Mouse (Mus musculus) adrenal gland, postnatal 14 days (tissue): ENCODE results near the gene Nfe2l1. TPM values are rescaled to one million over a fixed set of nuclear protein-coding genes. Genes with fewer than 3 reads are reported as not detected.
"Not testable (repeated sequence)": the region's sequence is repeated elsewhere in the genome, so short reads cannot be mapped to it uniquely, and the experiment has no call there.

Source experiments
- DNase-seq: peaks from one replicate; pipeline ENCODE4 v3.0.0; 2021; ENCODE audit warnings: mixed read lengths
- long read RNA-seq, 2 experiments: library from polyadenylated mRNA; stranded (forward); transcript quantifications; one replicate each; pipeline ENCODE4 v2.0.0; 2021
- total RNA-seq: library from RNA; stranded (reverse); gene quantifications from 2 replicates; pipeline ENCODE4 v1.2.3, GENCODE M21; 2021

Gene Nfe2l1
- 362 and 371 TPM in 2 replicates for total RNA-seq
- long read RNA-seq, experiment 1, full-length matches to known transcripts, result 154 of 282 reads
- long read RNA-seq, experiment 1, partial matches to known transcripts, result 21 of 282 reads
- long read RNA-seq, experiment 1, other reads (novel, unspliced or antisense), result 107 of 282 reads
- long read RNA-seq, experiment 2, full-length matches to known transcripts, result 142 of 245 reads
- long read RNA-seq, experiment 2, partial matches to known transcripts, result 12 of 245 reads
- long read RNA-seq, experiment 2, other reads (novel, unspliced or antisense), result 91 of 245 reads

DNA sequence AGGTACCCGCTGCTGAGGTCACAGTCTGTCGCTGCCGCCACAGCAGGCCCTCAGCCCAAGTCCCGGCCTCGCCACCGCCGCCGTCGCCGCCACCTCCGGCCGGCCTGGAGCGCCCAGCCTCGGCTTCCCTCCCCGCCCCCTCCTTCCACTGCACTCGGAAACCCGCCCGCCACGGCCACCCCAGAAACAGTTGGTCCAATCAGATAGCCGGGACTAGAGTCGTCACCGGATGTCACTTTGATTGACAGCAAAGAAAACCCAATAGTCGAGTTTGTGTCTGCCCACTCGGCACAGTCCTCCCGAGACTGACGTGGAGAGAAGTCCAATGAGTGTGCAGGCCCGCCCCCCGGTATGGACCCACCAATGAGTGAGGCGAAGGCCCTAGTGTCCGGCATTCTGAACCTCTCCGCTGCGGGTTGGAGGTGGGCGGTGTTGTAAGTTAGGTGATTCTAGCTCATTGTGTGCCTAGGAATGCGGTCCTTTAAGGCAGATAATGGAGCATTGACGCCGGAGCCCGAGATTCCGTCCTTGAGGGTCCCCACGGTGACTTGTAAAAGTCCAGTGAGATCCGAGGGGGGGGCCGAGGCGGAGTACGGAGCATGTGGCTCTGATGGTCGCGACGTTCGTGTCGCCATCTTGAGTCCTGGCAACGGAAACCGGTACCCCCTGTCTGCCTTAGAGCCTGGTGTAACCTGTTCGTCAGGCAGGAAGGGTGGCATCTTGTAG is at the start of gene Nfe2l1:
Gene Nfe2l1 (minus strand): TSS at position 156 of the 726 bp plus-strand sequence.
- peak; percentile 99 for DNase-seq

- DNase-seq, result no peak
Observed at GRCm38 (mm10) chr11:96879359-96879758, 49.6 kb upstream of the Nfe2l1 start.

DNA sequence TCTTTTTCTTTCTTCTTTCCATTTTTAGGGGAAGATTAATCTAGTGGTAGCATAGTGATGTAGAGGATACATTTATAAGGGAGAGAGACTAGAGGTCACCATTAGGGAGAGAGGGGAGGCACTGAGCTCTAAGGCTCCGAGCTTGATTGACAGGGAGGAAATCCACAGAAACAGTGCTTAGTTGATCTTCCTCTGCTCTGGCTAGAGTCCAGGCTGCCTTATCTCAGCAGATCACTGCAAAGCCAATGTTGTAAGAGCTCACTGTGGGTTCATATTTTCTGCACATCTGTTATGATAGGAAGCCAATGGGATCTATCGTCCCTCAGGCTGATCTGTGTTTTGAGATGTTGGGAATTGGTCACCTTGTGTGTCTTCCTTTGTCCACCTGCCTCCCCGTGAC is 48.9 kb upstream of the Nfe2l1 start:
- no peak for DNase-seq

DNA sequence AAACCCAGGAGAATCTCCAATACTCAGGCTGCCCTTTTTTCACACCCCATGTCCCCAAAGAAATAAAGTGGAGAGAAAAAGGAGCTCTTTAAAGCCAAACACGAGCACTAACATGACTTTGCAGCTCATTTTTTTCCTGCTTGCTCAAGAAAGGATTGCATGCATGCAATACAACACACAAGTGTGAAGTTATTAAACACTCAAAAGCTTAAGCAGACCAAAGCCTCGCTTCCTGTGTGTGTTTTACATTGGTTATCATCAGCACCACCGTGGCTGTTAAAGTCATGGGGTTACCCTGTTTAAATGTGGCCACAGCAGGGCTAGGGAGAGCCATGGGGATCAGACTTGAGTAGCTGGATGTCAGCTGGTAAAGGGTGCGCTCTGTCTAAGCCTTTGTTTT is 47.3 kb upstream of the Nfe2l1 start:
- DNase-seq, result no peak

GRCm38 (mm10) chr11:96876300-96877040 is 46.7 kb upstream of the Nfe2l1 start:
- DNase-seq, result no peak

GRCm38 (mm10) chr11:96875745-96876144 is 46.0 kb upstream of the Nfe2l1 start:
- DNase-seq, result peak; percentile 86

GRCm38 (mm10) chr11:96875270-96875669 is 45.5 kb upstream of the Nfe2l1 start:
- no peak for DNase-seq

DNA sequence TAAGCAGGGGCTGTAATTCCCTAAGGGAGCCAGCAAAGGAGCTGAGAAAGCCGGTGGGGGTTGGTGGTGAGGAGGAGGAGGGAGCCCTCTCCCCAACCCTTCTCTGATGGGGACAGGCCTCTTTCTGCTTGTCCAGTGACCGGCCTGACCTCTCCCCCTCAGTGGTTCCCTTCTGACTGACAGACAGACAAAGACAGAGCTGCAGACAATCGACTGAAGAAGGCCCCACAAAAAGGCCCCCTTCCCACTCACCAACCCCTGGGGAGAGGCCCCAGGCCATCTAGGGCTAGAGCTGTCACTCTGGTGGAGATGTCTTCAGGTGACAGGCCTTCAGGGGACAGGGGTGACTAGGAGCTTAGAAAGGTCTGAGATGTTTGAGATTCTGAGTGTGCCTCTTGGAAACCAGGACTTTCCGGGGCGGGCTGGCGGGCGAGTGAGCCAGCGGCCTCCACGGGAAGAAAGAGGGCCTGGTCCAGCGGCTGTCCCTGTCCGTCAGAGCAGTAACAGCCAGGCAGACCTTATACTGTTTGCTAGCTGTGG is 43.9 kb upstream of the Nfe2l1 start:
- no peak for DNase-seq

DNA sequence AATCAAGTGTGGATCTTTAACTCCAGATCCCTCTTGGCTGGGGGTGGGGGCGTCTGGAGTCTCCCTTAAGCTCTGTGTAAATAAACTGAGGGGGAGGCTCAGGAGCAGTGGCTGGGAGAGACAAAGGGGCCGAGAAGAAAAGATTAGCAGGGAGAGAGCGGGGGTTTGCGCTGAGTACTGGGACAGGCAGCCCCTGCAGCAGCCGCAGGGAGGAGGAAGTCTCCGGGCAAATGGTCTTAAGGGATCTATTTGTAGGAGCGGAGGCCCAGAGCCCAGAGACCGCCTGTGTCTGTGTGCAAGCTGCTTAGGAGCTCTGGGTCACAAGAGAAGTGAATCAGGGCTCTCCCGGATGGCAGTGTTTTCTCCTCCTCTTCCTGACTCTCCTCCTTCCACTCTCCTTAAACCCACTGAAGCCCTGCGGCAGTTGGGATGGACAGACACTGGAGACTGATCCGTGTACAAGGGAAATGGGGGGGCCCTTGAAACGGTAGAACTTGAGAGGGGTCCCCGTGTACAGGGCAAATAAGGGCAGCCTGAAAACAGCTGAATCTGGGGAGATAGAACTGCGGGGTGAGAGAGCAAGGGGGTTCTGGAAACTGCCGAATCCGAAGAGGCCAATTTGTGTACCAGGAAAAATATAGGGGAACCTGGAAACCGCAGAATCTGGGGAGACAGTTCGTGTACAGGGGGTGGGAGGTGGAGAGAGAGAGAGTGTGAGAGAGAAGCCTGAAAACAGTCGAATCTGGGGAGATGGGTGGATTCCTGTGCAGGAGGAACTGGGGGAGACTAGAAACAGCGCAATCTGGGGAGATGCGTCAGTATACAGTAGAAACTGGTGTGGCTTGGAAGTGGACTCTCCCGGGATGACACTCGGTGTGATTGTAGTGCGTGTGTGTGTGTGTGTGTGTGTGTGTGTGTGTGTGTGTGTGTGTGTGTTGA is 42.9 kb upstream of the Nfe2l1 start:
- no peak for DNase-seq

- DNase-seq, result peak; percentile 76
Observed at GRCm38 (mm10) chr11:96867149-96867548, 37.4 kb upstream of the Nfe2l1 start.

DNA sequence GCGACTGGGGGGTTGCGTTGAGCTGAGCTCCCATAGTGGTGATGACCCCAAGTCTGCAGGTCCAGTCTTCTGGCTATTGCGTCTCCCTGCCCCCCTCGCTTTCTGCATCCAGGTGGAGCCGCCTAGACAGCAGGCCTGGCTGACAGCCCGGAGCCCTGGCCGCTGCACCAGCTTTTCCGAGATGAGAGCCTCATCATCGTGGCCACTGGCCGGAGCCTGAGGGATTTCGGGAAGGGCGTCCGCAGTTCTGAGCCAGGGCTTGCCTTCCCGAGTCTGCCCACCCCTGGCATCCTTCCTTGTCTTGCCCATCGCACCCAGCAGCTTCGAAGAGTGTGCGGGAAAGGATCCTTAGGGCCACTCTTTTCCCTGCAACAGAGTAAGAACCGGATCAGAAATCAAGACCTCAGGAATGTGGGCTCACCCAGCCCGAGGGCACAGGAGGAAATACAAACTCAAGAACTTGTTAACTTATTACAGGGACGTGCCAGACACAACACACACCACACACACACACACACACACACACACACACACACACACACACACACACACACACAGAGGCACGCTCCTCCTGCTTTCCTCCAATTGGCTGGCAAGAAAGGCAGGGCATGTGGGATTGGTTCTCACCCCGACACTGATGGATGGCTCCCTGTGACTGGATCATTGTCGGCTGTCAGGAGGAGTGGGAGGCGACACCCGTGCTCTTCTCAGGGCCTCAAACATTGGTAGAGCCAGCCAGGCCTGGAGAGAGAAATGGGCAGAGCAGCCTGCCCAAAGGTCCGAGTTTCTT is 33.6 kb upstream of the Nfe2l1 start:
- peak; percentile 61 for DNase-seq

DNA sequence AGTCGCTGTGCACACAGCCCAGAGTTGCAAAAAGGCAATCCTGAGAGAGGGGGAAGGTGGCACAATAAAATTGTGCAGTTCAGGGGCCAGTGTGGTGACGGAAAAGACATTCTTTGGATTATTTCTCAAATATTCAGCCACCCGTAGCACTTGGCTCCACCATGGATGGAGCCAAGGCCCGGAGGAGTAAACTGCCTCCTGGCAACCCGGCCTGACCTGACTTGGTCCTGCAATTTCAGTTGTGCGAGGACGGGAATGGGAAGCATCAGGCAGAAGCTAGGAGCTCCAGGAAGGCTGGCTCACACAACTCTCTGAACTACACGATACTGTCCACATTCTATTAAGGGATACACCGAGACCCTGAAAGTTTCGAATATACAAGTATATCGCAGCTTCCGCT is 32.8 kb upstream of the Nfe2l1 start:
- peak; percentile 24 for DNase-seq

DNA sequence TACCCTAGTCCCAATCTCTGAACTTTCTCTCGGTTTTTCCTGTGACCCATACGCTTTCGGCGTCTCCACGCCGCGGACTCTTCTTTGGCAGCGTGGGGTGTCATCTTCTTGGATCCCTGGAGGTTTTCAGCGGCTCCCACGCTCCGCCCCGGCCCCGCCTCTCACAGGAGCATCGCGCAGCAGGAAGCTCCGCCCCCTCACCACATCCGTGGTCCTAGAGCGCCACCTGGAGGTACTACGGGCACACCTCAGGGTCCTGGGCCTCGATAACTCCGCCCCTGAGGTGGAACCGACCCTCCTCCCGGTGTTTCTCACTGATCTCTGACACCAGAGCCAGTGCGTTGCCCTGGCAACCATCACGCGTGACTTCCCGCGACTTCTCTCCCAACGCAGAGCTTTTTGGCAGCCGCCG is 32.1 kb upstream of the Nfe2l1 start:
- peak; percentile 98 for DNase-seq

- DNase-seq, result peak; percentile 58
Observed at GRCm38 (mm10) chr11:96861446-96861845, 31.7 kb upstream of the Nfe2l1 start.

- DNase-seq, result peak; percentile 92
Observed at GRCm38 (mm10) chr11:96860564-96860963, 30.8 kb upstream of the Nfe2l1 start.

DNA sequence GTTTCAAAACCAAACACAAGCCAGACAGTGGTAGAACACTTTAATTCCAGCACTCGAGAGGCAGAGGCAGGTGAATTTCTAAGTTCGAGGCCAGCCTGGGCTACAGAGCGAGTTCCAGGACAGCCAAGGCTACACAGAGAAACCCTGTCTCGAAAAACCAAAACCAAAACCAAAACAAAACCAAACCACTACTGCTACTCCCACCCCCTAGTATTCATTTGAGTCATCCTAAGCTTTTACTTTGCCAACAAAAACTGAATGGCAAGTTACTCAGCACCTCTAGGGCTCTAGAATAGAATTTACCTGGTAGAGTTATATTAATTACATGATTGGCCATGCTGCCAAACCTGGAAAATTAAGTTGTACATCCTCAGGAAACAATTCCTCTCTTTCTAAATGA is 29.9 kb upstream of the Nfe2l1 start:
- no peak for DNase-seq

GRCm38 (mm10) chr11:96857446-96857845 is 27.7 kb upstream of the Nfe2l1 start:
- DNase-seq, result peak; percentile 76

DNA sequence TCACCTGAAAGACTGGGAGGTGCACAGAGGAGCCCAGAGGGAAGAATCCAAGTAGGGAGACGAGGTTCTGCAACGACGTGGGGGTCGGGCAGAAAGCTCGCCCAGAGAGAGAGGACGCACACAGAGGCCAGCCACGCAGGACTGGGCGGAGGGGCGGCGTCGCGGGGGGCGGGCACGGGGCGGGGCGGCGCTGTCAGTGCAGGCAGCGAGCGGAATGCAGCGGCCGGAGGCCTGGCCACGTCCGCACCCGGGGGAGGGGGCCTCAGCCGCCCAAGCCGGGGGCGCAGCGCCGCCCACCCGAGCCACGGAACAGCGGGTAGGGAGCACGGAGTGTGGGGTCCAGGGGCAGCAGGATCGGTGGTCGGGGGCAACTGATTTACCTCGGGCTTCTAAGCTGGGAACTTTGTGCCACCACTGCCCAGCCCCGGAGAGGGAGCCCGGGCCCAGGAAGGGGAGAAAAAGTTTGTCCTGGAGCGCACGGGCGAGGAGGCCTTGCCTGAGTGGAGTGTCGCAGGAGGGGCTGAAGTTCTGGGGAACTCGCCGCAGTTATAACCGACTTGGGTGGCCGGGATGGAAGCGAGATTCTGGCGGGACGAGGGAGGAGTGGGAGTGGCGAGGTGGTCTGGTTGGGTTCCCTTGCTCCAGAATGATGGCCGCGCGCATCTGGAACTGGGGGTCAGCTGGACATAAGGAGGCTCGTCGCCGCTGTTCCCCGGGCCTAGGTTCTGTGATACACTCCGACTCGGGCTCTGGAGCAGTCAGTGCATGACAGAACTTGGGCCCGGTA is 20.1 kb upstream of the Nfe2l1 start, which contains the start of gene Copz2:
Gene Copz2 (plus strand): TSS at position 190 of the 787 bp plus-strand sequence.
- peak; percentile 78 for DNase-seq

GRCm38 (mm10) chr11:96849145-96849544 is 19.4 kb upstream of the Nfe2l1 start:
- DNase-seq, result not testable (repeated sequence)

- DNase-seq, result no peak
Observed at GRCm38 (mm10) chr11:96848694-96849093, 18.9 kb upstream of the Nfe2l1 start.
